Mouse (Mus musculus) MEL (cell line): ENCODE results near the gene Rnpep. TPM values are rescaled to one million over a fixed set of nuclear protein-coding genes. Genes with fewer than 3 reads are reported as not detected.
"Not testable (repeated sequence)": the region's sequence is repeated elsewhere in the genome, so short reads cannot be mapped to it uniquely, and the experiment has no call there.

Source experiments
- DNase-seq: peaks from one replicate; pipeline ENCODE4 v3.0.0; 2011; ENCODE audit warnings: low read depth, low spot score
- H3K27ac ChIP-seq: 2 replicates; pipeline ENCODE4 v1.5.1; 2012; ENCODE audit warnings: low read depth, mild to moderate bottlenecking, control low read depth, low read length, moderate library complexity; ENCODE audit not compliant: control insufficient read depth
- H3K27me3 ChIP-seq, 2 experiments: fragments of 150-350 bp in 1 of 2; sonication (generic) in 1 of 2; 2 replicates each; pipeline ENCODE4 v1.6.1; 2012; ENCODE audit warnings: low read length in 2 of 2, mild to moderate bottlenecking in 2 of 2, improper control_type of control experiment in 1 of 2, moderate library complexity in 1 of 2; ENCODE audit not compliant: insufficient read depth in 2 of 2, control insufficient read depth in 1 of 2
- H3K36me3 ChIP-seq, 2 experiments: 2 replicates each; pipeline ENCODE4 v1.6.1; 2012 to 2014; ENCODE audit warnings: low read length in 2 of 2, improper control_type of control experiment in 1 of 2, inconsistent platforms in 1 of 2, mild to moderate bottlenecking in 1 of 2; ENCODE audit not compliant: insufficient read depth in 2 of 2, control insufficient read depth in 1 of 2
- H3K4me1 ChIP-seq, 2 experiments: fragments of 150-350 bp in 1 of 2; sonication (generic) in 1 of 2; 2 replicates each; pipeline ENCODE4 v1.6.1; 2012; ENCODE audit warnings: low read length in 2 of 2, improper control_type of control experiment in 1 of 2, mild to moderate bottlenecking in 1 of 2; ENCODE audit not compliant: insufficient read depth in 2 of 2, control insufficient read depth in 1 of 2
- H3K4me3 ChIP-seq, 2 experiments: fragments of 150-350 bp in 1 of 2; sonication (generic) in 1 of 2; 2 replicates each; pipeline ENCODE4 v1.5.1; 2012; ENCODE audit warnings: low read depth in 2 of 2, low read length in 2 of 2, mild to moderate bottlenecking in 2 of 2, moderate library complexity in 2 of 2, control low read depth in 1 of 2, improper control_type of control experiment in 1 of 2; ENCODE audit not compliant: control insufficient read depth in 1 of 2, insufficient read depth in 1 of 2
- H3K79me2 ChIP-seq: 2 replicates; pipeline ENCODE4 v1.6.1; 2012; ENCODE audit warnings: mild to moderate bottlenecking, low read length, moderate library complexity; ENCODE audit not compliant: control insufficient read depth, poor library complexity, insufficient read depth
- H3K9ac ChIP-seq: 2 replicates; pipeline ENCODE4 v1.6.1; 2012; ENCODE audit warnings: low read depth, mild to moderate bottlenecking, control low read depth, low read length, moderate library complexity; ENCODE audit not compliant: control insufficient read depth, poor library complexity, severe bottlenecking
- H3K9me3 ChIP-seq: fragments of 150-350 bp; sonication (generic); replicated peaks from 2 replicates; pipeline ENCODE4 v1.6.1; 2012; ENCODE audit warnings: mild to moderate bottlenecking, low read length, improper control_type of control experiment, moderate library complexity; ENCODE audit not compliant: insufficient read depth
- CHD2 ChIP-seq: IDR thresholded peaks from 2 replicates; pipeline ENCODE4 v1.6.1; 2011; ENCODE audit warnings: low read length, improper control_type of control experiment
- CTCF ChIP-seq, 3 experiments: IDR thresholded peaks in 2 of 3; conservative IDR thresholded peaks in 1 of 3; 2 replicates each; pipeline ENCODE4 v1.5.1; 2011 to 2012; ENCODE audit warnings: low read length in 3 of 3, low read depth in 2 of 3, mild to moderate bottlenecking in 2 of 3, improper control_type of control experiment in 1 of 3, inconsistent platforms in 1 of 3, mixed read lengths in 1 of 3, moderate library complexity in 1 of 3; ENCODE audit not compliant: control insufficient read depth in 1 of 3, insufficient read depth in 1 of 3, poor library complexity in 1 of 3, severe bottlenecking in 1 of 3
- GATA1 ChIP-seq: IDR thresholded peaks from 2 replicates; pipeline ENCODE4 v1.6.1; 2011; ENCODE audit warnings: low read depth, low read length, improper control_type of control experiment
- NRF1 ChIP-seq: IDR thresholded peaks from 2 replicates; pipeline ENCODE4 v1.6.1; 2014; ENCODE audit warnings: low read depth, mild to moderate bottlenecking, inconsistent platforms, low read length, improper control_type of control experiment, moderate library complexity; ENCODE audit not compliant: poor library complexity, insufficient read depth, severe bottlenecking
- POLR2AphosphoS5 ChIP-seq: IDR thresholded peaks from 2 replicates; pipeline ENCODE4 v1.6.1; 2012; ENCODE audit warnings: low read depth, borderline replicate concordance, mild to moderate bottlenecking, inconsistent platforms, low read length, moderate library complexity, mixed read lengths
- SIN3A ChIP-seq: IDR thresholded peaks from 2 replicates; pipeline ENCODE4 v1.6.1; 2012; ENCODE audit warnings: low read length, improper control_type of control experiment, inconsistent platforms
- SMC3 ChIP-seq: IDR thresholded peaks from 2 replicates; pipeline ENCODE4 v1.6.1; 2011; ENCODE audit warnings: low read depth, low read length, improper control_type of control experiment
- TBP ChIP-seq: IDR thresholded peaks from 2 replicates; pipeline ENCODE4 v1.8.0; 2011; ENCODE audit warnings: low read depth, low read length, improper control_type of control experiment
- TCF12 ChIP-seq: IDR thresholded peaks from 2 replicates; pipeline ENCODE4 v1.6.1; 2014; ENCODE audit warnings: low read depth, mild to moderate bottlenecking, inconsistent platforms, low read length, improper control_type of control experiment, moderate library complexity
- USF2 ChIP-seq, 2 experiments: IDR thresholded peaks; 2 replicates each; pipeline ENCODE4 v1.6.1; 2011 to 2012; ENCODE audit warnings: improper control_type of control experiment in 2 of 2, low read length in 2 of 2, borderline replicate concordance in 1 of 2, inconsistent platforms in 1 of 2, low read depth in 1 of 2, mild to moderate bottlenecking in 1 of 2; ENCODE audit not compliant: insufficient read depth in 1 of 2
- ZNF384 ChIP-seq: IDR thresholded peaks from 2 replicates; pipeline ENCODE4 v1.6.1; 2012; ENCODE audit warnings: low read depth, mild to moderate bottlenecking, inconsistent platforms, low read length, improper control_type of control experiment
- polyA plus RNA-seq, 2 experiments: library from polyadenylated mRNA; stranded (reverse) in 1 of 2; unstranded in 1 of 2; fragments of >175 nt in 1 of 2; fragments of >200 nt in 1 of 2; gene quantifications; 2 replicates each; pipeline versions ENCODE4 v1.2.1 to v1.2.4; 2012; ENCODE audit warnings: low replicate concordance in 2 of 2, low read depth in 1 of 2; ENCODE audit not compliant: insufficient read length in 2 of 2, insufficient read depth in 1 of 2, missing spikeins in 1 of 2
- total RNA-seq: library from RNA; depleted of rRNA; stranded (reverse); fragments of 300-350 nt; gene quantifications from 2 replicates; pipeline ENCODE4 v1.2.3, GENCODE M21; 2012

Gene Rnpep
- total and polyA plus RNA-seq, 3 experiments = 6.5 to 17.4 TPM; not detected in 1

DNA sequence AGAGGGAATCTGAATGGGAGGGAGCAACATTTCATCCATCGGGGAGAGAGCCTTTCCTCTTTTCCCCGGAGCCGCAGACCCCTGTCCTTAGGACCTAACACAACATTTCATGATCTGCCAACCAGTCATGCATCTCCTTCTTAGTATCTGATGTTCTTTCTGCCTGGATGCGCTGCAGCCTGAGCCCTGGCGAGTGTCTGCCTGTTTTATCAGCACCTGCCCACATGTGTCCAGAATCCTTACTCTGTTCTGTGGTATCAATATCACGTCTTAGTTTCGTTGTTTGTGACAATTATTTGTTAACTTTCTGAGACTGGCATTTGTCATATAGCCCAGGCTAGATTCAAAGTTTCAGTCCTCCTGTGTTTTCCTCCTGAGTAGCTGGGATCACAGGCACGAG is 39.9 kb downstream of the Rnpep start:
- Histone ChIP-seq H3K4me3 (no peak overlapping the region), H3K27me3 (no peaks in the 10 kb centered on the region), H3K9ac (no peak overlapping the region)
- DNase-seq = no peak
- no peak for TF ChIP-seq POLR2AphosphoS5
- TF ChIP-seq NRF1 = no peak
- no peak for TF ChIP-seq SIN3A
- TF ChIP-seq CHD2 = no peak
- no peak for TF ChIP-seq USF2 (IDR thresholded peaks at IDR 0.05; ENCODE audit: borderline replicate concordance in 1 of 2, insufficient read depth in 1 of 2, low read depth in 1 of 2, low read length in 2 of 2)
- no peak for TF ChIP-seq SMC3
- TF ChIP-seq CTCF (IDR thresholded peaks at IDR 0.05 in 2 of 3, conservative IDR thresholded peaks at IDR 0.05 in 1 of 3; ENCODE audit: control insufficient read depth in 1 of 3, insufficient read depth in 1 of 3, low read depth in 2 of 3, low read length in 3 of 3, poor library complexity in 1 of 3, severe bottlenecking in 1 of 3) = no peak
- TF ChIP-seq TCF12 = no peak
- TF ChIP-seq, all 39 proteins: peak for 0
- Histone ChIP-seq H3K4me1 (0 out of 4 replicates have a peak, but pooled peaks cover 0 to 5% of the 10 kb centered on the region in 2 experiments), H3K79me2 (no peaks in the 10 kb centered on the region), H3K36me3 (no peaks in the 10 kb centered on the region), H3K27ac (no peak overlapping the region), H3K9me3 (0 out of 2 replicates have a peak, but pooled peaks cover 2% of the 10 kb centered on the region)

DNA sequence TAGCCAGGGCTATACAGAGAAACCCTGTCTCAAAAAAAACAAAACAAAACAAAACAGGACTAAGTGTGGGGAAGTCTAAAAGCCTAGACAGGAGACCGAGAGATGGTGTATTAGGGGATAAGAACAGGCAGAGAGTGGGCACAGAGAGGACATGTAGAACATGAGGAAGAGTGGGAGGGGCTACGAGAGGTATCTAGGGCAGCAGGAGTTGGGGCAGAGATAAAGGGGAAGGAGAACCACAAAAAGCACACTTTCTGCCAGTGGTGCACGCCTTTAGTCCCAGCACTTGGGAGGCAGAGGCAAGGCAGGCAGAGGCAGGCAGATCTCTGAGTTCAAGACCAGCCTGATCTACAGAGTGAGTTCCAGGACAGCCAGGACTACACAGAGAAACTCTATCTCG is 43.7 kb downstream of the Rnpep start:
- not testable (repeated sequence) for H3K9me3 ChIP-seq, H3K79me2 ChIP-seq, H3K36me3 ChIP-seq, H3K27me3 ChIP-seq, H3K4me3 ChIP-seq, H3K27ac ChIP-seq, H3K9ac ChIP-seq, H3K4me1 ChIP-seq
- peak; percentile 96 for TF ChIP-seq TBP
- TF ChIP-seq GATA1 = peak; percentile 27; the same call in 1 of the 2 replicates
- peak; percentile 69 for DNase-seq

DNA sequence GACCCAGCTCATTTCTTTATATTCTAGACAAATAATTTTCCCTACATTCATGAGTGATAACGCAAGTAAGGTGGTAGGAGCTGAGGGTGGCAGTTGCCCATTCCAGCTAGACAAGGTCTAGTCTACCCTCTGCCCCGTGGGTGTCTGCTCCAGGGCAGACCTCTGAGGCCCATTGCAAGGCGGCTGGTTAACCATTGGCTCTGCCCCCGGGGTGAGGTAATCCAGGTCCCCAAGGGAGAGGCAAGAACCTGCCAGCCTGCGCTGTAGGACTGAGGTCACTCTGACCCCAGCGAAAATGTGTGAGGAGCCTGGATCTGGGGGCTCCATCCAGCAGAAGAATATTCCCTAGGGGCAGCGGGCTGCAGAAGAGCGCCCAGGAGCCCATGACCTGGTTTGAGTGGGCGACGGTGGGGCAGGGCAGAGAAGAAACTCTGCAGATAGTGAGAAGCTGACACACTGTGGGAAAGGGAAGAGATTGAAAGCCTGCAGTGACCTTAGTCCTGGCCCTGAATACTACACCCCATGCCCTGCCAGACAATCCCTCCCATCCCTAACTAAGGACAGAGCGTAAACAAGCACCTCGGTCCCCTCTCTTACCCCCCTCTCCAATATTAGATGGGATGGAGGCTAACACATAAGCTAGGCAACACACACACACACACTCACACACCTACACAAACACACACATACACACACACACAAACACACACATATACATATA is 46.6 kb downstream of the Rnpep start:
- no peaks in the 10 kb centered on the region; a peak in 3 of 4 replicates for H3K27me3 ChIP-seq
- H3K36me3 ChIP-seq = no peaks in the 10 kb centered on the region
- no peak overlapping the region for H3K27ac ChIP-seq
- no peaks in the 10 kb centered on the region for H3K79me2 ChIP-seq
- 0 out of 2 replicates have a peak, but pooled peaks cover 2% of the 10 kb centered on the region for H3K9me3 ChIP-seq
- no peak for TF ChIP-seq ZNF384
- H3K9ac ChIP-seq = no peak overlapping the region
- no peak overlapping the region for H3K4me3 ChIP-seq
- no peaks in the 10 kb centered on the region for H3K4me1 ChIP-seq
- DNase-seq = no peak
